Mouse (Mus musculus): ENCODE data around the gene Ccdc172. TPM values are rescaled to one million over a fixed set of nuclear protein-coding genes. Genes with fewer than 3 reads are reported as not detected.

Gene Ccdc172
- polyA plus RNA-seq, 1 experiment from 2014 or later, result not detected

Other genes with a start within 250 kb of the Ccdc172 start
- gene Gfra1, start 56.1 kb upstream of the Ccdc172 start, polyA plus RNA-seq (2014; fragmentation: Nextera tagmentation; extraction: Ambion mirVana), result 2.2 and 3.2 TPM in 2 replicates
- gene Pnlip, start 140.5 kb downstream of the Ccdc172 start, polyA plus RNA-seq (2014; fragmentation: Nextera tagmentation; extraction: Ambion mirVana), result not detected in 2 replicates
- 0.50 and 1.2 TPM in 2 replicates for gene Pnliprp1, start 216.9 kb downstream of the Ccdc172 start, polyA plus RNA-seq (2014; fragmentation: Nextera tagmentation; extraction: Ambion mirVana)
- 0.12 TPM in 1 of 2 replicates, not detected in the other for gene Pnliprp2, start 247.7 kb downstream of the Ccdc172 start, polyA plus RNA-seq (2014; fragmentation: Nextera tagmentation; extraction: Ambion mirVana)

Measured in heart, embryonic 14.5 days (tissue).